Mouse (Mus musculus): ENCODE measurements at regions not wholly inside any gene's neighbourhood (a gene's known extent, or its start where the extent isn't known, plus 50 kb on each side); places are given as distances from the start of the nearest gene placed in this dataset.

DNA sequence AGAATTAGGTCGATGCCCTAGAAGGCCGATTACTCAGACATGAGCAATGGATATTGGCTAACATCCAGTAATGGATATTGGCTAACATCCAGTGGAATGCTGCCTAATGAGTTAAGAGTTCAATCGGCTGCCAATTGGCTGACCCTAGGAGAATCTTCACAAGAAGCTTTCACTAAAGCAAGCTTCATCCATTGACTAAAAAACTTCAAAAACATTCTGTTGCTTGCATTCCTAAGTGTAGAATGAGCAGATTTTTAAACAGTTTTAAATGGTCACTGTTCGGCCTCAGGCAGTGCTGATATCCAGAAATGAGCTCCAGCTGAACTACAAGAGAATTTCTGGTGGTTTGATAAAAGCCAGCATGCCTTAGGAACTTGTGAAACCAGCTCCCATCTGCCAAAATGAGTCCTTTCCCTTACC, 56.8 kb upstream of the Cenpe start:
- Histone ChIP-seq H3K4me3 (replicated peaks; ENCODE audit: low read length) (no peak overlapping the region), H3K9me3 (ENCODE audit: control insufficient read depth, low read length) (no peaks in the 10 kb centered on the region), H3K27ac (ENCODE audit: low read length) (no peak overlapping the region), H3K4me2 (ENCODE audit: low read length) (no peak overlapping the region), H3K9ac (replicated peaks; ENCODE audit: low read depth, low read length) (no peak overlapping the region), H3K4me1 (replicated peaks; ENCODE audit: control insufficient read depth, insufficient read depth, low read length) (peaks cover 4% of the 10 kb centered on the region; the same call in 1 of the 2 replicates), H3K27me3 (replicated peaks; ENCODE audit: control insufficient read depth, insufficient read depth, low read length) (no peaks in the 10 kb centered on the region), H3K36me3 (ENCODE audit: control insufficient read depth, insufficient read depth) (no peaks in the 10 kb centered on the region)
- 27% methylated on average over 4 of the region's 4 CpGs for WGBS
- peak; percentile 43 for ATAC-seq
